Mouse (Mus musculus) T-helper 17 cell (primary cell): ENCODE data around the gene Pde6d.

ENCODE experiments used
- in situ Hi-C, 2 experiments: fragments of 300-600 bp; cut with MboI, MseI; formaldehyde crosslinking; loops; 1 replicate in 1 of 2; 2 replicates in 1 of 2; pipeline ENCODE4 v1.15.1; 2025; ENCODE audit warnings: high pct_unique_total_duplicates in 2 of 2

The Pde6d gene

GRCm38 (mm10) chr1:86504697-86505421 is 77.6 kb downstream of the Pde6d start:
- in situ Hi-C loops: loop anchor here in 1 of 2 experiments (5.0 kb wide), 2 partner anchors 32 to 63 kb away; no protein-coding TSS in a partner anchor

GRCm38 (mm10) chr1:86503906-86504696 is 78.3 kb downstream of the Pde6d start:
- in situ Hi-C loops: loop anchor here in 1 of 2 experiments (5.0 kb wide), 2 partner anchors 33 to 62 kb away; no protein-coding TSS in a partner anchor

DNA sequence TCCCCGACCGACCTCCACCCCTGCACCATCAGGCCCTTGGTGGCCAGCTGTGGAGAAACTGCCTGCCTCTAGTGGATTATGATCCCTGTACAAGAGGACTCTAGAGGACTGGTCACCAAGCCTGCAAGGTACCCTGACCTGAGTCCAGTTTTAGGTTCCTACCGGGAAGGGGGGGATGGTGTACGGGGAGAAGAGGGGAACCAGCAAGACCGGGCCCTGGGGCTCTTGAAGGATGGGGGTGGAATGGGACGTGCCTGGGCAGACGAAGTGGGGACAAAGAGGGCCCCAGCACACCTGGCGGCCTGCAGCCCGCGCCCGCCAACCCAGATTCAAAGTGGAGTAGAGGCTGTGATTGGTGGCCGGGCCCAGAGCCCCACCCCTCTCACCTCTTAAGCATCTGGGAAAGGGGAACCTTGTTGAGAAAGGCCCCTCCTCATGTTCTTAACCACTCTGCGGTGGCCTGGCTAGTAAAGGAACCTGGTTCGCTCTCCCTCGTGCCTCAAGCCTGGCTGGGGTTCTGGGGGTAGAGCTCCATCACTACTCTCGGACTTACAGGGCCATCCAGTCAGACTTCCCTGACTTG is 79.2 kb downstream of the Pde6d start:
- in situ Hi-C loops: loop anchor here in 1 of 2 experiments (5.0 kb wide), 2 partner anchors 34 to 61 kb away; no protein-coding TSS in a partner anchor

GRCm38 (mm10) chr1:86502221-86503048 is 80.0 kb downstream of the Pde6d start:
- in situ Hi-C loops: loop anchor here in 1 of 2 experiments (5.0 kb wide), 2 partner anchors 35 to 60 kb away; no protein-coding TSS in a partner anchor

DNA sequence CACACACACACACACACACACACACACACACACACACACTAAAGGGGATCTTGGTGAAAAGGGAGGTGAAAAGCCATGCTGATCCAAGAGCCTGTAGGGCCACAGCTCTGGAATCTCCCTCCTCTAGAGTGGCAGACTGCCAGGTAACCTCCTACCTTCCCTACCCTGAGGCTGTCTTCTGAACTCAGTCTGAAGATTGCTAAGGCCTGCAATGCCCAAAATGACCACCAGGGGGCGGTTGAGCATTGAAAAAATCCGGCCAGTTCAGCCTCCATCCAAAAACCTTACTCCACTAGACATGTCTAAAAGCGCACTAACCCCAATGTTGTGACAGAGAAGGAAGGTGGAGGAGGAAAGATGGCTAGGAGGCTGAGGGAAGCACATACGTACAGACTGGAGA is 80.9 kb downstream of the Pde6d start:
- in situ Hi-C loops: loop anchor here in 1 of 2 experiments (5.0 kb wide), 2 partner anchors 36 to 59 kb away; no protein-coding TSS in a partner anchor

GRCm38 (mm10) chr1:86501114-86501532 is 81.3 kb downstream of the Pde6d start:
- in situ Hi-C loops: loop anchor here in 1 of 2 experiments (5.0 kb wide), 2 partner anchors 36 to 59 kb away; no protein-coding TSS in a partner anchor

DNA sequence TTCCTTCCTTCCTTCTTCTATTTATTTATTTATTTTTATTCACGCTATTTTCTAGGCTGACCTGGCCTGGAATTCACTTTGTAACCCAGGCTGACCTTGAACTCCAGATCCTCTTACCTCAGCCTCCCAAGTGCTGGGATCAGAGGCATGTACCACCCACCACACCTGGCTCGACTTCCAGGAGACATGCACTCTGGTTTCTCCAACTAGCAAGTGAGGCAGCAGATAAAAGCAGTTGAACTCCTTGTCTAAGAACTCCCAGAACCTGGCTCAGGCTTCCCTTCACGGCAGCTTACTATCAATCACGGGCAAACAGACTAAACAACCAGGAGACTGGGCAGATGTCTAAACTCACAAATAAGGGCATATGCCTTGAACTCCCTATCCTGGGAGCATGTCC is 81.7 kb downstream of the Pde6d start:
- in situ Hi-C loops: loop anchor here in 1 of 2 experiments (5.0 kb wide), 2 partner anchors 37 to 58 kb away; no protein-coding TSS in a partner anchor

DNA sequence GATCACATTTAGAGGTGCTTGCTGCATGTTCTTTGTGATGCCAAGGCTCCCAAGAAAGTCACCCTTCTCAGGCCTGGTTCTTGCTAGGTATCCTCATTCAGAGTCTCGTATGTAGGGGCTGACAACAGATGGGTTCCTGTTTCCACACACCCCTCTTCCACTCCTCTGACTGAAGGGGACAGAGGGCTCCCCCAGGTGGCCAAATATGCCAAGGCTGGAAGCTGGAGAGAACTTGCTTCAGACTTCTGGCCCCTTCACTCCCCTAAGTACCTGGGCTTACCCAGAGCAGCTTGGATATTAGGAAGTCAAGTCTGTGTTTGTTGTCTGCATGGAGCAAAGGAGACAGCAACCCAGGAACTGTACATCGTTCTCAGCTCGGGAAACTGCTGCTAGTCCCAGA is 82.5 kb downstream of the Pde6d start:
- in situ Hi-C loops: loop anchor here in 1 of 2 experiments (5.0 kb wide), 2 partner anchors 37 to 58 kb away; no protein-coding TSS in a partner anchor

DNA sequence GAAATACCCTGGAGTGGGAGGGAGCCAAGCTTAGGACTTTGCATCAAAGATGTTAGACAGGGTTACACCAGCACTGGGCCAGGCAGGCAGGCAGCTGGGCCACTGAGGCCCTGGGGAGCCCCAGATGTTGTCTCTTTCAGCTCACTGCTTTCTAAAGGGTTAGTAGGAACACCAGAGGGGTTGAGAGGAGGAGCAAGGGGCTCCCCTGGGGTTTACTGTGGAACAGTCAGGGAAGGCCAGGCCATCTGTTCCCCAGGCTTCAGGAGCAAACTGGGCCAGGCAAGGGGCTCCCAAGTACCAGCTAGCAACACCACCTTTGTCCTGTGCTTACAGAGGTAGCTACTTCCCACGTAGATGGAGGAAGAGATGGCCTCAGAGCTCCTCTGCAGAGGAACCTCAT is 83.8 kb downstream of the Pde6d start:
- in situ Hi-C loops: no loop called here

DNA sequence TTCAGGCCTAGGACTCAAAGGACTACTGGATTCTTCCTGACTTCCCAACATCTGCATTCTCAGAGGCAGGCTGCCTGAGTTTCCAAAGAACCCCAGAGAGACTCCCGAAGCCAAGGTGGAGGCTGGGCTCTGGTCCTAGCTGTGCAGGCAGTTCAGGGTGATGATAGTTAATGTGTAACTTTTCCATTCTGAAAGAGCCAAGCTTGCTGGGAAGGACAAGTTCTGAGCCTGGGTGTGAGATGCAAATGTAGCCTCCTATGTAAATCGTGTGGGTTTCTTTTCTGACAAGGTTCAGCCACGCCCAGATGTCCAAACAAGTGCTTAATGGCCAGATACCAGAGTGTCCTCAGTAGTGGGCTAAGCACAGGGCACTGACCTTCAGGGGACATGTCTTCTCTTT is 84.4 kb downstream of the Pde6d start:
- in situ Hi-C loops: no loop called here

DNA sequence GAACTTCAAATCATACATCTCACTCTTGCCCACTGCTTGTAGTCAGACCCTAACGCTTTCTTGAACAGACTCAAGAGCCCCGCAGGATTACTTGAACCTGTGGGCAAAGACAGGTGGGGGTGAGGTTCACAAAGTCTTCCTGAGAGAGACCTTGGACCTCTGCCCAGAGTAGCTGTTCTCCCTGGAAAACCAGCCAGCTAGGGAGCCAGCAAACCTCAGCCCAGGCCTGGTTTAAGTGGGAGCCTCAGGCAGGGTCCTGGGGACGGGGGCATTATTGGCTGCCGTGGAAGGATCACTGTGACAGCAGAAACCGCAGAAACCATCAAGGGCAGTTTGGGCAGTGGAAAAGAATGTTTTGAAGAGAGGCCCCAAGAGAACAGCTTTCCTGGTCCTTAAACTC is 85.1 kb downstream of the Pde6d start:
- in situ Hi-C loops: no loop called here

DNA sequence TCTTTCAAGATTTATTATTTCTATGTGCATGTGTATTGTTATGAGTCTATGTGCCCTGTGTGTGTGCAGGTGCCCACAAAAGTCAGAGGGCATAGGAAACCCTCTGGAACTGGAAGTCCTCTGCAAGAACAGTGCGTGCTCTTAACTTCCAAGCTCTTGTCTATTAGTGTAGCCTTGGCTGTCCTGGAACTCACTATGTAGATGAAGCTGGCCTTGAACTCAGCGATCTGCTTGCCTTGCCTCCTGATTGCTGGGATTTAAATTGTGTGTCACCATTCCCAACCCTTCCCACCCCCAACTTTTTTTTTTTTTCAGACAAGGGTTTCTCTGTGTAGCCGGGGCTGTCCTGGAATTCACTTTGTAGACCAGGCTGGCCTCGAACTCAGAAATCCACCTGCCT is 86.1 kb downstream of the Pde6d start:
- in situ Hi-C loops: no loop called here

GRCm38 (mm10) chr1:86493783-86494182 is 88.6 kb downstream of the Pde6d start:
- in situ Hi-C loops: no loop called here
